Mouse (Mus musculus) liver, adult 2 months (tissue): ENCODE measurements at regions not wholly inside any gene's neighbourhood (a gene's known extent, or its start where the extent isn't known, plus 50 kb on each side); places are given as distances from the start of the nearest gene placed in this dataset.

Experiments
- CTCF ChIP-seq: fragments of 200-500 bp; IDR thresholded peaks from 2 replicates; pipeline ENCODE4 v1.5.1; 2011; ENCODE audit warnings: low read depth, low read length, control low read depth
- POLR2A ChIP-seq: fragments of 200-500 bp; IDR thresholded peaks from 2 replicates; pipeline ENCODE4 v1.6.1; 2011; ENCODE audit warnings: low read length, control low read depth; ENCODE audit not compliant: insufficient read depth; ENCODE audit errors: extremely low read depth

- TF ChIP-seq CTCF (no peak), POLR2A (no peak)
These were observed 224.3 kb upstream of the Sel1l start for GRCm38 (mm10) chr12:92073209-92073608.
